Mouse (Mus musculus) heart, postnatal 10 days (tissue): ENCODE measurements around the gene Slfn4. TPM values are rescaled to one million over a fixed set of nuclear protein-coding genes. Genes with fewer than 3 reads are reported as not detected.
A peak's percentile ranks its signal among the peaks of the same experiment; 100 is the strongest.
"Not testable (repeated sequence)": the region's sequence is repeated elsewhere in the genome, so short reads cannot be mapped to it uniquely, and the experiment has no call there.

Experiments used
- DNase-seq, 2 experiments: peaks; one replicate each; pipeline ENCODE4 v3.0.0; 2021
- intact Hi-C: fragments of 180-260 bp; cut with DNase I; formaldehyde crosslinking; loops from one replicate; pipeline ENCODE4 v1.15.1; 2025
- total RNA-seq, 2 experiments: library from RNA; stranded (reverse); gene quantifications; 2 replicates each; pipeline ENCODE4 v1.2.3; 2021

Slfn4 gene
- total RNA-seq = under 1 TPM; 0.12 to 0.14 TPM

DNA sequence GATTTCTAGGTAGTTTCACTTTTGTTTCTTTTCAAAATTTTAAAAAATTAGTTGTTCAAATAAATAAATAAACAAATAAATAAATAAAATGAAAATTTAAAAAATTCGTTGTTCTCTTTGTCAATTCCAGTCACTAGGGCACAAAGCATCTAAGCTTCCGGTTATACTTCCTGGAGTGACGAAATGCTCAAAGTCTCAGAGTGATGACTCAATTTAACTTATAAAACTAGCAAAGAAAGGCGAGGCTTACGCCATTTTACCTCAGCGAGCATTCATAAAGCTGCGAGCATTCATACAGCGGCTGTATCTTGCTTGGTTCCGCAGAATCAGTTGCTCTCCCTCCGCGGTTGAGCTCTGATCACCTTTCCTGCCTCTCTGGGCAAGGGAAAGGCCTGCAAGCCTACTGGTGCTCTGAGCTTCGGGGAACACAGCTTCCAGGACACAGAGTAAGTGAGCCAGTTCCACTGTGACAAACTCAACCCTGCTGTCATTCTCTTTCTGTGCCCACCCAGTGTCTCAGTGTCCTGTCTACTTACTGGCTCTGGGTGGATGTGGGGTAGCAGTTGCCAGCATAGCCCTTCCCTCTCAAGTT lies at the start of gene Slfn4:
Slfn4 (plus strand) TSS at position 239 of the 592 bp plus-strand sequence.
- intact Hi-C loops = no loop called here
- no peak for DNase-seq

DNA sequence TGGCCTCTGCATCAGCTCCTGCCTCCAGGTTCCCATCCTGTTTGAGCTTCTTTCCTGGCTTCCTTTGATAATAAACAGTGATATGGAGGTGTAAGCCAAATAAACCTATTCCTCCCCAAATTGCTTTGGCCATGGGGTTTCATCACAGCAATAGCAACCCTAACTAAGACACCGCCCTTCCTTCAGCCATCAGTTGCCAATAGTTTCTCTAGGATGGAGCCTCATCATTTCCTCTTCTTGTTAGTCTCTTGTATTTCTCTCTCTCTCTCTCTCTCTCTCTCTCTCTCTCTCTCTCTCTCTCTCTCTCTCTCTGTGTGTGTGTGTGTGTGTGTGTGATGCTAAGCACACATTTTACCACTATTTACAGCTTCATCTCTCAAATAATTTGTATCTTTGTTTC lies 49.4 kb upstream of the Slfn4 start:
- intact Hi-C loops, DNase-seq: not testable (repeated sequence)

DNA sequence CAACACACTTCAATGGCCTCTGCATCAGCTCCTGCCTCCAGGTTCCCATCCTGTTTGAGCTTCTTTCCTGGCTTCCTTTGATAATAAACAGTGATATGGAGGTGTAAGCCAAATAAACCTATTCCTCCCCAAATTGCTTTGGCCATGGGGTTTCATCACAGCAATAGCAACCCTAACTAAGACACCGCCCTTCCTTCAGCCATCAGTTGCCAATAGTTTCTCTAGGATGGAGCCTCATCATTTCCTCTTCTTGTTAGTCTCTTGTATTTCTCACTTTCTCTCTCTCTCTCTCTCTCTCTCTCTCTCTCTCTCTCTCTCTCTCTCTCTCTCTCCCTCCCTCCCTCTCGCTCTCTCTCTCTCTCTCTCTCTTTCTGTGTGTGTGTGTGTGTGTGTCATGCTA lies 37.7 kb upstream of the Slfn4 start:
- DNase-seq, intact Hi-C loops: not testable (repeated sequence)

DNA sequence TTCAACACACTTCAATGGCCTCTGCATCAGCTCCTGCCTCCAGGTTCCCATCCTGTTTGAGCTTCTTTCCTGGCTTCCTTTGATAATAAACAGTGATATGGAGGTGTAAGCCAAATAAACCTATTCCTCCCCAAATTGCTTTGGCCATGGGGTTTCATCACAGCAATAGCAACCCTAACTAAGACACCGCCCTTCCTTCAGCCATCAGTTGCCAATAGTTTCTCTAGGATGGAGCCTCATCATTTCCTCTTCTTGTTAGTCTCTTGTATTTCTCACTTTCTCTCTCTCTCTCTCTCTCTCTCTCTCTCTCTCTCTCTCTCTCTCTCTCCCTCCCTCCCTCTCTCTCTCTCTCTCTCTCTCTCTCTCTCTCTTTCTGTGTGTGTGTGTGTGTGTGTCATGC lies 26.0 kb upstream of the Slfn4 start:
- intact Hi-C loops, DNase-seq: not testable (repeated sequence)

DNA sequence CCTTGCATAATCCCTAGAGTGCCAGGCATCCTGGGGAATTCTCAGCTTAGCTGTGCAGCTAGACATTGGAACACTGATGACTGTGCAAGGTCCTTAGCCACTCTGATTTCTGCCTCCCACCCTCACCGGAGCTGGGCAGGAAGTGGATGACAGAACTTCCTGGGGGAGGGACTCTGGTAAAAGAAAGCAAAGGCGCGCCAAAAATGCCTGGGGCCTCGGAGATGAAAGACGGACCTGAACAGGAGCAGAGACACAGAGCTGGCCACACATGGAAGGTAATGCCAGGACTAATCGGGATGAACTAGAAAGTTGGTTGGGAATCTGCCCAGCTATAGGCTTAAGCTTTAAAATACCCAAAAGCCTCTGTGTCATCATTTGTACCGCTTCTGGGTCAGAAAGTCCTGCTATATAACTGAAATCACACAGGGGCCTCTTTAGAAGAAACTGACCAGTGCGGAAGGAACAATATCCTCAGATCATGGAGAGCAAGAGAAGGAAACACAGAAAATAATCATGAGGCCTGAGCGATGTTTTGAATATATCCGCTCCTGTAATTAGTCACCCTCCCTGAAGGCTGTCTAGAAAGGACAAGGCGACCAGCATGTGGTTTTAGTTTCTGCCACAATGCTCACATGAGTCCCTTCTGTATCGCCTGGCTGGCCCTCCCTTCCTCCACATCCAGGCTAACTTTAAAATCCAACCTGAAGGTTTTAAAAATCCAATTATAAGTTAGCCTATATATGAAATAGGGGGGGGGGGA lies 16.3 kb downstream of the Slfn4 start, which contains the start of gene Slfn3:
Slfn3 (plus strand) TSS at position 197 of the 760 bp plus-strand sequence.
- DNase-seq = peak; percentile 55 to 62
- intact Hi-C loops = no loop called here

DNA sequence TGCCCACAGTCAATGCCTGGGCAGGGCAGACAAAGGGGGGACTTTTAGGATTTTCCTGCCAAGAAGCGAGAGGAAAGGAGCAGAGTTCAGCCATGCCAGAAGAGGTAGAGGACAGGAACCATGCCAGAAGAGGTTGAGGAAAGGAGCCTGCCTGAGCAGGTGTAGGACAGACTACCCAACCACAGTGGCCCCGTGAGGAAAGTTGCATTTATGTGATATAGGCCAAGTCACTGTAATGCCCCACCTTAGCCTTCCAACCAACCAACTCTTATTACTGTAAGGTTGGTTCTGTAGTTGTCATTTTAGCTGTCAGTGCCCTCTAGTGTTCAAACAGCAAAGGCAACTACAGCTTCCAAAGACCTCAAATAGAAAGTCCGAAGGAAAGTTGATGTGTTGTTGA lies 17.0 kb downstream of the Slfn4 start:
- intact Hi-C loops = no loop called here

DNA sequence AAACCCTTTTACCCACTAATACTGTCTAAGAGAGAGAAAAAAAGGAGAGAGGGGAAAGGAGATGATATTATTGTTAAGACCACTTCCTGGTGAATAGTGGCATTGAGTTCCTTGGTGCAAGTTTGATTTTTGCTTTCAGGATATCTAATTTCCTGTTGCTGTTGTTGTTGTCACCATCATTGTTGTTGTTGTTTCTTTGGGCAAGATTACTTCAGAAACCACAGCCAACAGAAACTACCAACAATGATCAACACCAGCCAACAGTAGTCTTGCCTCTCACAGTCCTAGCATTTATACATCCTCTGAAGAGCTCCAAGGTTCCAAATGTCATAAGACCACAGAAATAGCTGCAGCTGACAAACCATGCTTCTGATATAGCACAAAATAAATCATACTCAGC lies 30.0 kb downstream of the Slfn4 start:
- intact Hi-C loops = no loop called here
- DNase-seq = no peak

More for the DNA sequence above, 17.0 kb downstream of the Slfn4 start:
- DNase-seq = peak; percentile 17 to 41

DNA sequence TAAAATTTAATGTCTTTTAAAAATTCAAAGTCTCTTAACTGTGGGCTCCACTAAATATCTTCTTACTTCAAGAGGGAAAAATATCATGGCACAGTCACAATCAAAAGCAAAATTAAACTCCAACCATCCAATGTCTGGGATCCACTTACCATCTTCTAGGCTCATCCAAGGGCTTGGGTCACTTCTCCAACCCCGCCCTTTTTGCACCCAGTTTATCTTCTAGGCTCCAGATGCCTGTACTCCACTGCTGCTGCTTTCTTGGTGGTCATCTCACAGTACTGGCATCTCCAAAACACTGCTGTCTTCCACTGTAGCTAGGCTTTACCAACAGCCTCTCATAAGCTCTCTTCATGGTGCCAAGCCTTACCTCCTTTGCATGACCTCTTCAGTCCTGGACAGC lies 41.1 kb downstream of the Slfn4 start:
- intact Hi-C loops = no loop called here
- DNase-seq = no peak

DNA sequence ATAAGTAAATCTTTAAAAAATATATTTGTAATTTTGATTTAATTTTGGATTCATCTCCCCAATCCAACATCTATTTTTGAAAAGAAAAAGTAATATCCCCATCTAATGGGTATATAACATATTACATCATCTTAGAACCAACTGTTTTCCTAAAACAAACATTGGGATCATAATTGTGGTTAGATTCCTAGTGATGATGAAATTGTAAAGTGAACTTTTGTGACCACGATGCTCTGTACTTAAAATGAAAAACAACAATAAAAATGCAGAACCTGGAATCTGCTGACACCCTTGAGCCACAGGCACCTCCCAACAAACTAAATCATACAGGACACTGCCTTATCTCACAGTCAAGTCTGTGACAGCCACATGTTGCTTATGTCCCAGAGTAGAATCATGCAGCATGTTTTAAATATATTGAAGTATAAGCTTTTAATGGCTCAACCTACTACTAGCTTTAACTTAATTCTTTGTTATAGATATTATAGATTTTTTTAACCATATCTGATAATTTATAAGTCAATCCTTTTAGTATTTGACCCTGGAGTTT lies 46.4 kb downstream of the Slfn4 start:
- DNase-seq = no peak
- intact Hi-C loops = no loop called here

DNA sequence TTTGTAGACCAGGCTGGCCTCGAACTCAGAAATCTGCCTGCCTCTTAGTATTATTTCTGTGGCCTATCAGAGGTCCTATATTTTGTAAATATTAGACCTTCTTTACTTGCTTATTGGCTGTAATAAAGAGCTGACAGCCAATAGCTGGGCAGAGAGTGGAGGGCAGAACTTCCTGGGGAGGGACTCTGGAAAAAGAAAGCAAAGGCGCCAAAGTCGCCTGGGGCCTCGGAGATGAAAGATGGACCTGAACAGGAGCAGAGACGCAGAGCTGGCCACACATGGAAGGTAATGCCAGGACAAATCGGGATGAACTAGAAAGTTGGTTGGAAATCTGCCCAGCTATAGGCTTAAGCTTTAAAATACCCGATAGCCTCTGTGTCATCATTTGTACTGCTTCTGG lies 48.4 kb downstream of the Slfn4 start:
- intact Hi-C loops = no loop called here
- DNase-seq = peak; percentile 6

DNA sequence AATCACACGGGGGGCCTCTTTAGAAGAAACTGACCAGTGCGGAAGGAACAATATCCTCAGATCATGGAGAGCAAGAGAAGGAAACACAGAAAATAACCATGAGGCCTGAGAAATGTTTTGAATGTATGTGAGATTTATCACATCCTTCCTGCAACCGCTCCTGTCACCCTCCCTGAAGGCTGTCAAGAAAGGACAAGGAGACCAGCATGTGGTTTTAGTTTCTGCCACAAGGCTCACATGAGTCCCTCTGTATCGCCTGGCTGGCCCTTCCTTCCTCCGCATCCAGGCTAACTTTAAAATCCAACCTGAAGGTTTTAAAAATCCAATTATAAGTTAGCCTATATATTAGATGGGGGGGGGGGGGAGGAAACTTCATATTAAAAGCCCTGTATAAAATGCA lies 48.8 kb downstream of the Slfn4 start:
- not testable (repeated sequence) for DNase-seq

DNA sequence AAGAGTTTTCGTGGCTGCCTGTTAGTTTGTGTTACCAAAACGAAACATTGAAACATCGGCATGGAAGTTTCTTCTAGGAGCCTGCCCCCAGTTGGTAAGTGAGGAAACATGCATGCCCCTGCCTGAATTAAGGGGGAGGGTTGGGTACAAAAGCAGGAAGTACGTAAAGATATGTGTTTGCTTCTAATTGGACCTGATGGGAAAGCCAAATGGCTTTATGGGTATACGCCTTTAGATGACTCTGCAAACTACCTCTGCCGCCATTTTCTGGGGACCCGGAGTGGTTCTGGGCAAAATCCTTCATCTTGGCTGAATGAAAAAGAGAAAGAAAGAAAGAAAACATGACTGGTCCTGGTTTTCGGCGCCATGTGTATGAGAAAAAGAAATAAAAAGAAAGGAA lies 49.2 kb downstream of the Slfn4 start:
- intact Hi-C loops = no loop called here
- DNase-seq = peak in 1 of 2 experiments; percentile 4

More for the DNA sequence above, 48.8 kb downstream of the Slfn4 start:
- intact Hi-C loops = not testable (repeated sequence)

DNA sequence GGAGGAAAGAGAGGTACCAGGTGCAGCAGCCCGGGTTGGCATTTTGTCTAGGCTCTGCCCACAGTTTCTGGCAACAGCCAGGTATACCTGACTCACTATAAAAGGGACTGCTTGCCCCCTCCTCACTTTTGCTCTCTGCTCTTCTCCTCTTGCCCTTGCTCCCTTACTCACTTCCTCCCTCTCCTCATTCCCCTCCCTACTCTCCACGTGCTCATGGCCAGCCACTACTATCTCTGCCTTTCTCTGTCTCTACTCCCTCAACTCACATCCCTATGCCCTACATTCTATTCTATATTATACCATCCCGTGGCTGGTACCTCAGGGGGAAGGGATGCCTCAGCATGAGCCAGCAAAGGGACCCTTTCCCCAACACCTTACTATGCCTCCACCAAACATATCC lies 49.8 kb downstream of the Slfn4 start:
- intact Hi-C loops = no loop called here
- DNase-seq = no peak

DNA sequence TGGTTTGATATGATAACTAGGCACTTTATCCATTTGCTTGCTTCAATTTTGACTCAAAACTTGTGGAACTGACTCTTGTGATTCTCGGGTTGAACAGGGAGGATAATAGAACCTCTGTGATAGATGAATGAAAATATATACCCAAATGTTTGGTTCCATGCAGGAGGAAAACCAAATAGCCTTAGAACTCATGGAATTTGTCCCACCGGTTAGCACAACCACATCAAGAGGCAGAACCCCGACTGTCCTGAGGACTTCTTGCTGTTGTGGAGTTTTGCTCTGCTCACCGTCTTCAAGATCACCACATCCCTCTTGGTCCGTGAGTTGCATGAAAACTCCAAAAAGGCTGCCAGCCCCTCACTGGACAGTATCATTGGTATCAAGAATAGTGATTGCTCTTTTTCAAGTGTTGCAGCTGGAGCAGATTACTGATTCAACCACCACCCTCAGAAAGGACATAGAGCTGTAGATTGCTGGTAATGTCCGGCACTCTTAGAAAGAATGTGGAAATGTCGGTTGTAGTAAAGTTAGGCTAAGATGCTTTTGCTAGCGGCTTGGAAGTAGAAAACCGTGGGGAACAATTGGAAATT lies 50.5 kb downstream of the Slfn4 start:
- DNase-seq = no peak
- intact Hi-C loops = no loop called here

DNA sequence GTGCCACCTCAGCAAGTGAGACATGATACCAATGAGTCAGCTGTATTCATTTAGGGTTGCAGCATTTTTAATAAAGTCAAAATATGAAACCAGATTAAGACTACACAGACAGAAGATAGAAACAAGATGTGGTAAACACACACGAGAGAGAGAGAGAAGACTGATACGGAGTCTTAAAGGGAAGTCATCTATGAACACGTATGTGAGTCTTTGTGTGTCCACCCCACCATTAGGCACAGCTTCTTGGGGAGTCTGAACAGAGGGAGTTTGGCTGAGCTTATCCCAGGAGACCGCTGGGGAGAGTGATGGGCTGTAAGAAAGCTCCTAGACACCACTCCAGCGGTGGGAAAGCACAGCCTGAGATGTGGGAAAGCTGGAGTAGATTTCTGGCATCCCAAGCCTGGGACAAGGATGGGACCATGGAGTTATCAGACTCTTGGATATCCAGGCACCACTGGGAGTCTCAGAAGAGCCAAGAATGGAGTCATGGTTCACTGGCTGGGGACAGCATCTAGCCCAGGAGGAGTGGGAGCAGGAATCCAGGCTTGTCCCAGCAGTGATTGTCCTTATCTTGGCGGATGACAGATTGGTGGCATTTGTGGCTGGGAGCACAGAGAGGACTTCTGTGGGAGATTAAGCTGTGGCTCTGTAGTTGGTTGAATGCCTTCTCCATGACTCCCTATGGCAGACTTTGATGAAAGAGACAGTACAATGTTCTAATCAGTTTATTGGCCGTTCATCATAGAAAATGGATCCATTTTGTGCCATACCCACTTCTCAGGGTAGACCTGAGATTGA lies 53.1 kb downstream of the Slfn4 start:
- DNase-seq = no peak
- intact Hi-C loops = no loop called here

DNA sequence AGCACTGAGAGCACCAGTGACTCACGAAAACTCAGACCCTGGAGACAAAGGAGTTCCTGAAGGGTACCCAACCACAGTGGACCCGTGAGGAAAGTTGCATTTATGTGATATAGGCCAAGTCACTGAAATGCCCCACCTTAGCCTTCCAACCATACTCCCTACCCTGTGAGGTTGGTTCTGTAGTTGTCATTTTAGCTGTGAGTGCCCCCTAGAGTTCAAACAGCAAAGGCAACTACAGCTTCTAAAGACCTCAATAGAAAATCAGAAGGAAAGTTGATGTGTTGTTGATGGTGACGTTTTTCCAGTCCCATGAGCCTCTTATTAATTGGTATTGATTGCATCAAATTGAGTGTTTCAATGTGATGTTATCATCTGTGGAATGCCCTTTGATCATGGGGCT lies 56.0 kb downstream of the Slfn4 start:
- intact Hi-C loops = no loop called here
- DNase-seq = peak; percentile 11 to 20

DNA sequence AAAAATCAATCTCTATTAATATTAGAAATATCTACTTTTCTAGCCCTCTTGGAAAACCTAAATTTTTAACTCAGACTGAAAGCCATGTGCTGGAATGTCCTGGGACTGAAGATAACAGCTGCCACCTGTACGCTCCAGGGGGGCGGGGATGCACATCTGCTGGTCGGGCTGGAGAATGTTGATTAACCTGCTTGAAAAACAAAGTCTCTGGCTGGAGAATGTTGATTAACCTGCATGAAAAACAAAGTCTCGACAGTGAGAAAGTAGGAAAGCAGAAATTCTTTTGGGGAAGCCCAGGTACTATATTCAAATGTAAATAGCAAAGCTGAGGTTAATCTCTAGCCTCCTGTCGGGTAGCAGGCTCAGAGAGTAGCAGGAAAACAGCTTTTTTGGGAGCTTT lies 58.6 kb downstream of the Slfn4 start:
- intact Hi-C loops, DNase-seq: not testable (repeated sequence)

DNA sequence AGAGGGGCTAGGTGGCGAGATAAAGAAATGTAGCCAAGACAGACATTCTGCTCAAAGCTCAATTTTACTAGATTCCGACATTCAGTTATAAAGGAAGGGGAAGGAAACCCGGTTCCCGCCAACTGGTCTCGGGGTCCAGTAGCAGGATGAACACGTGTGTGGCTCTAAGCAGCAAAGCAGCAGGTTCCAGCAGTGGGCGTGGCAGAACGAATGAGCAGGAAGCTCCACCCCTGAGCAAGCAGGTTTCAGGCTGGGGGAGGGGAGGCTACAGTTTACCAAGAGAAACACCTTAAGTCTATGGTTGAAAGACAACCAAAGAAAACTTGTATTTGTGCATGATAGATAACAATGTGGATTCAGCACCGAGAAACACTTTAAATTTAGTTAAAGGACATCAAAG lies 62.4 kb downstream of the Slfn4 start:
- intact Hi-C loops, DNase-seq: not testable (repeated sequence)

DNA sequence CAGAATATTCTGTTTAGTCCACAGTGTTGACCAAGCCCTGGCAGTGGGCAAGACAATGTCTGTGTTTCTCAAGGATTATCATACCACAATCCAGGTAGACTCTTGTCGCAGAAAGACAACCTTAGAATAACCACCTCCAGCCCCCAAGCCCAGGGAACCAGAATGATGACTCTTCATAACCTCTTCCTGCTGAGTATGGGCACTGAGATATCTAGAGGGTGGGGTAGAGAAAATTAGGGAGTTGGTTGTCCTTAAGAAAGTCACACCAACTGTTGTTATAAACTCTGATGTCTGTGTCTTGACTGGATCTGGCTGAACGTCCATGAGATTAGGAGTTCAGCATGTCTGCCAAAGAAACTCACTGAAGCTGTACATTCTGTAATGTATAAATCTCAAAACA lies 63.4 kb downstream of the Slfn4 start:
- intact Hi-C loops = no loop called here
- DNase-seq = no peak

DNA sequence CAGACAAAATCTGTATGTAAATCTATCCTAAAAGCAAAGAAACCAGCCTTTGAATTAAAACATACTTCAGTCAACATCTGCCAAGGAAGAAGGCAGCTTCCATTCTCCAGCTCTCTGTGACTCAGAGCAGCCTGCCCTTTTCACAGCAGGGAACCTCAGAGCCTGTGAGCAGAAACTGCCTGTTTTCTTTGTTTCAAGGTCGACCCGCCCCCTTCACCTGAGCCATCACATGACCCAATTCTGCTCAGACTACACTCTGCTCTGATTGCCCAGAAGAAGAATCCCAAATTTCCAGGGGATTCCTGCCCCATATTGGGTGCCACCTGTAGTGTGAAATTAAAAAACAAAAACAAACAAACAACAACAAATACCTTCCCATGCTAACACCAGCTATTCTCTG lies 64.8 kb downstream of the Slfn4 start:
- no peak for DNase-seq
- intact Hi-C loops = no loop called here
